Mouse (Mus musculus) gastrocnemius, postnatal 14 days (tissue): ENCODE measurements around the gene Zbtb48. TPM values are rescaled to one million over a fixed set of nuclear protein-coding genes. Genes with fewer than 3 reads are reported as not detected.
A peak's percentile ranks its signal among the peaks of the same experiment; 100 is the strongest.

Source experiments
- DNase-seq: peaks from one replicate; pipeline ENCODE4 v3.0.0; 2021; ENCODE audit warnings: mixed read lengths
- intact Hi-C: fragments of 180-260 bp; cut with DNase I; formaldehyde crosslinking; loops from one replicate; pipeline ENCODE4 v1.15.1; 2025; ENCODE audit warnings: low total_unique reads
- total RNA-seq, 2 experiments: library from RNA; stranded (reverse); gene quantifications; 2 replicates each; pipeline ENCODE4 v1.2.3; 2021

Zbtb48 gene
- total RNA-seq, 2 experiments from 2014 or later, result 1.8 to 3.3 TPM

GRCm38 (mm10) chr4:152008148-152008500 lies 19.3 kb downstream of the Zbtb48 start:
- intact Hi-C loops, result no loop called here
- no peak for DNase-seq

GRCm38 (mm10) chr4:152007481-152008147 lies 19.9 kb downstream of the Zbtb48 start:
- intact Hi-C loops, result no loop called here
- DNase-seq, result no peak

GRCm38 (mm10) chr4:152006812-152007211 lies 20.7 kb downstream of the Zbtb48 start:
- intact Hi-C loops, result no loop called here
- no peak for DNase-seq

- DNase-seq, result no peak
- intact Hi-C loops, result no loop called here
Measured at GRCm38 (mm10) chr4:152006137-152006536, 21.3 kb downstream of the Zbtb48 start.

GRCm38 (mm10) chr4:152002063-152002462 lies 25.4 kb downstream of the Zbtb48 start:
- no peak for DNase-seq
- intact Hi-C loops, result no loop called here

GRCm38 (mm10) chr4:152001335-152001734 lies 26.1 kb downstream of the Zbtb48 start:
- intact Hi-C loops, result no loop called here
- no peak for DNase-seq

- no peak for DNase-seq
- intact Hi-C loops, result no loop called here
Measured at GRCm38 (mm10) chr4:152000906-152001305, 26.6 kb downstream of the Zbtb48 start.

GRCm38 (mm10) chr4:151999481-151999880 lies 28.0 kb downstream of the Zbtb48 start:
- intact Hi-C loops, result no loop called here
- DNase-seq, result no peak

GRCm38 (mm10) chr4:151997701-151998100 lies 29.8 kb downstream of the Zbtb48 start:
- intact Hi-C loops, result no loop called here
- no peak for DNase-seq

- intact Hi-C loops, result no loop called here
- no peak for DNase-seq
Measured at GRCm38 (mm10) chr4:151996951-151997222, 30.6 kb downstream of the Zbtb48 start.

GRCm38 (mm10) chr4:151996173-151996950 lies 31.1 kb downstream of the Zbtb48 start, which contains the start of gene Phf13:
Gene Phf13, minus strand, starts transcription at chr4:151996258.
- intact Hi-C loops, result no loop called here
- DNase-seq, result peak; percentile 100

GRCm38 (mm10) chr4:151995371-151996172 lies 31.9 kb downstream of the Zbtb48 start:
- intact Hi-C loops, result no loop called here
- peak; percentile 50 for DNase-seq

GRCm38 (mm10) chr4:151994228-151995171 lies 33.0 kb downstream of the Zbtb48 start:
- intact Hi-C loops, result no loop called here
- peak; percentile 48 for DNase-seq

GRCm38 (mm10) chr4:151993035-151993434 lies 34.4 kb downstream of the Zbtb48 start:
- DNase-seq, result no peak
- intact Hi-C loops, result no loop called here

- no peak for DNase-seq
- intact Hi-C loops, result no loop called here
Measured at GRCm38 (mm10) chr4:151992091-151992490, 35.4 kb downstream of the Zbtb48 start.

GRCm38 (mm10) chr4:151989110-151989488 lies 38.4 kb downstream of the Zbtb48 start:
- DNase-seq, result no peak
- intact Hi-C loops, result no loop called here

GRCm38 (mm10) chr4:151988342-151989109 lies 38.9 kb downstream of the Zbtb48 start, which contains the start of gene Thap3:
Gene Thap3, minus strand, starts transcription at chr4:151988997.
- DNase-seq, result peak; percentile 84
- intact Hi-C loops, result no loop called here

GRCm38 (mm10) chr4:151988014-151988341 lies 39.5 kb downstream of the Zbtb48 start:
- no peak for DNase-seq
- intact Hi-C loops, result no loop called here

GRCm38 (mm10) chr4:151986650-151987049 lies 40.8 kb downstream of the Zbtb48 start:
- DNase-seq, result no peak
- intact Hi-C loops, result no loop called here
